Mouse (Mus musculus) olfactory bulb, adult 2 months (tissue): Measurements from ENCODE around the gene Rgs3. TPM values are rescaled to one million over a fixed set of nuclear protein-coding genes. Genes with fewer than 3 reads are reported as not detected.

ENCODE experiments used
- H3K27ac ChIP-seq: fragments of 200-500 bp; 2 replicates; pipeline ENCODE4 v1.5.1; 2012; ENCODE audit warnings: low read depth, low read length; ENCODE audit not compliant: insufficient read depth
- H3K4me1 ChIP-seq: fragments of 200-500 bp; 2 replicates; pipeline ENCODE4 v1.6.1; 2012; ENCODE audit warnings: low read length; ENCODE audit not compliant: control insufficient read depth, insufficient read depth
- H3K4me3 ChIP-seq: fragments of 200-500 bp; 2 replicates; pipeline ENCODE4 v1.5.1; 2012; ENCODE audit warnings: mild to moderate bottlenecking, low read depth, low read length, moderate library complexity; ENCODE audit not compliant: insufficient read depth
- CTCF ChIP-seq: fragments of 200-500 bp; IDR thresholded peaks from 2 replicates; pipeline ENCODE4 v1.5.1; 2012; ENCODE audit warnings: low read depth, mild to moderate bottlenecking, low read length, moderate library complexity; ENCODE audit not compliant: insufficient read depth
- POLR2A ChIP-seq: fragments of 200-500 bp; IDR thresholded peaks from 2 replicates; pipeline ENCODE4 v1.6.1; 2012; ENCODE audit warnings: mild to moderate bottlenecking, low read depth, low read length, moderate library complexity; ENCODE audit not compliant: insufficient read depth
- WGBS: fragments of 180-500 bp; shearing (Covaris S2); methylation state at CpG from one replicate; pipeline ENCODE4 v1.1.7; 2018; 5-methylcytosine and 5-hydroxymethylcytosine counted together
- polyA plus RNA-seq: library from polyadenylated mRNA; stranded (reverse); fragments of >200 nt; gene quantifications from 2 replicates; pipeline ENCODE4 v1.2.4, GENCODE M21; 2012; ENCODE audit warnings: low replicate concordance; ENCODE audit not compliant: missing spikeins, insufficient read depth, insufficient read length

The Rgs3 gene
- polyA plus RNA-seq, 1 experiment, result not detected

DNA sequence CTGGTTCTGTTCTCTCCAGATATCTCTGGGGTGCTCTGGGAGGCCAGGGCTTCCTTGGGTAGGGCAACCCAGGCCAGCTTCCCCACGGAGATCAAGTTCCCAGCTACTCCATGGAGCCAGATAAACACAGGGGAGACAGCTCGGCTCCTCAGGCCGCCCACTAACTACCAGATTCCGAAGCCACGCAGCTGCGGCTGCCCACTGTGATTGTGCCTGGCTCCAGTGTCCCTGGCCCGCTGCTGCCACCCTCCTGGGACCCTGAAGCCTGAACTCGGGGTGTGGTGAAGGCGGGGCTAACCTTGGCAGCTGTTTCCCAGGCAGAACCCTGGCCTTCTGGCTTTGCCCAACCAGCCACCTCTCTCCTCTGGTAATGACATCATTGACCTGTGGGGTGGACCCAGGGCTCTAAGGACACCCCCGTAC lies 184.9 kb downstream of the Rgs3 start:
- no peak for TF ChIP-seq POLR2A
- no peak for TF ChIP-seq CTCF
- WGBS, result 45% methylated on average over 10 of the region's 10 CpGs
- Histone ChIP-seq H3K4me3 (no peak overlapping the region), H3K4me1 (peaks cover 15% of the 10 kb centered on the region), H3K27ac (no peak overlapping the region)

DNA sequence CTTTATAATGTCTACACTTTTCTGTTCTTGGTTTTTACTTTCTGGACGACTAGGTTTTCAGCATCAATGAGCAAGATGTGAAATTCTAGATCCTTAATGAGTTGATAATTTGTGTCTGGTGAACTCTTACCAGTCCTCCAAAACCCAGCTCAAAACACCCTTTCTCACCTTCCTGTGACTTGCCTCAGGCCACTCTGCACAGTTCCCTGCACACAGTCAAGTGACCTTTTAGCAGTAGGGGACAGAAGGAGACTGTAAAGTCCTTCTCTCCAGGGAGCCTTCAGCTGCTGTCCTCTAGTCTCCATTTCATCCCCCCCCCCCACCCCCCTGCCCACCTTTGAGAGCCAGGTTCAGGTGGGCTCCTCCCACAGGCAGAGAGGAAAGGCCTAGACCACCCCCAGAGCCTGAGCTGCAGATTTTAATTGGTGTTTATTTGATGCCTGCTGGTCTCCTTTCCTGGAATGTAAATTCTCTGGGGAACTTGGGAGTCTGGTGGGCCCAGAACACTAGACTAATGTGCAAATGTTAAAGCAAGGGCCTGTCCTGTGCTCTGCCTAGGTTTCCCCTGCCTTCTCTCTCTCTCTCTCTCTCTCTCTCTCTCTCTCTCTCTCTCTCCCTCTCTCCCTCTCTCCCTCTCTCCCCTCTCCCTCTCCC lies 185.5 kb downstream of the Rgs3 start:
- no peak overlapping the region for H3K4me3 ChIP-seq
- peaks cover 15% of the 10 kb centered on the region for H3K4me1 ChIP-seq
- no peak overlapping the region for H3K27ac ChIP-seq
- TF ChIP-seq POLR2A (no peak), CTCF (no peak)
- WGBS, result 83% methylated on average over 1 of the region's 1 CpGs

Other genes starting within 250 kb of the Rgs3 start
- not detected in 2 replicates for gene Fkbp15, start 199.3 kb upstream of the Rgs3 start, polyA plus RNA-seq
- not detected in 2 replicates for gene Slc31a1, start 199.1 kb upstream of the Rgs3 start, polyA plus RNA-seq
- not detected in 2 replicates for gene Cdc26, start 151.2 kb upstream of the Rgs3 start, polyA plus RNA-seq
- gene Prpf4, start 151.1 kb upstream of the Rgs3 start, polyA plus RNA-seq, result not detected in 2 replicates
- not detected in 2 replicates for gene Rnf183, start 124.6 kb upstream of the Rgs3 start, polyA plus RNA-seq
- not detected in 2 replicates for gene Wdr31, start 89.0 kb upstream of the Rgs3 start, polyA plus RNA-seq
- not detected in 2 replicates for gene Bspry, start 79.8 kb upstream of the Rgs3 start, polyA plus RNA-seq
- not detected in 2 replicates for gene Hdhd3, start 56.4 kb upstream of the Rgs3 start, polyA plus RNA-seq
- not detected in 2 replicates for gene Alad, start 39.9 kb upstream of the Rgs3 start, polyA plus RNA-seq
- not detected in 2 replicates for gene Pole3, start 34.8 kb upstream of the Rgs3 start, polyA plus RNA-seq
- not detected in 2 replicates for gene 4933430I17Rik, start 34.5 kb upstream of the Rgs3 start, polyA plus RNA-seq